ENCODE assay signal across 9 mouse cellular contexts in genomic region chr3:97811651-97812399, GRCm38 (mm10).
A peak's percentile ranks its signal among the peaks of the same experiment; 100 is the strongest.
DNase-seq lines count a peak whose midpoint lies in the region; ATAC-seq and TF ChIP-seq lines count a peak whose summit lies in the region.
"Had no signal": no experiment of that assay in that cellular context is flagged by ENCODE, and none has a peak within 500 bp of the region (broad histone marks: within the 10 kb centered on the region; RNA-seq: fewer than 3 reads in every experiment).

No protein-coding gene starts in this region.

- no peak for TF ChIP-seq POLR2A in ES-Bruce4 (IDR thresholded peaks at IDR 0.05; ENCODE audit: insufficient read depth, low read length)

- H3K27me3 ChIP-seq in ES-Bruce4 (ENCODE audit: control insufficient read depth, insufficient read depth, low read length, poor library complexity, severe bottlenecking): peaks cover 2% of the 10 kb centered on the region
- no peaks in the 10 kb centered on the region for H3K27me3 ChIP-seq in embryonic facial prominence, embryonic 12.5 days
- H3K27me3 ChIP-seq in intestine, embryonic 16.5 days (replicated peaks; ENCODE audit: control insufficient read depth, insufficient read depth, low read length): no peaks in the 10 kb centered on the region
- H3K27me3 ChIP-seq: Patski had no signal

- TF ChIP-seq EP300 in ES-Bruce4 (IDR thresholded peaks at IDR 0.05; ENCODE audit: insufficient read depth, low read depth, low read length): no peak

- DNase-seq in heart, adult 11 months: peak; percentile 96
- DNase-seq in heart, postnatal 25 days (ENCODE audit: low spot score): no peak
- peak; percentile 20 for DNase-seq in right cerebral cortex, postnatal 14 days
- no peak for DNase-seq in ovary, postnatal 14 days (ENCODE audit: low spot score)
- no peak for DNase-seq in spleen, postnatal 14 days (ENCODE audit: low spot score in 2 of 2)

- H3K27ac ChIP-seq in ES-Bruce4 (ENCODE audit: insufficient read depth, low read length): peak overlapping the region; percentile 24; the same call in 1 of the 2 replicates
- H3K27ac ChIP-seq in embryonic facial prominence, embryonic 12.5 days: no peak overlapping the region
- H3K27ac ChIP-seq in intestine, embryonic 16.5 days (ENCODE audit: low read length): no peak overlapping the region

- H3K4me3 ChIP-seq in ES-Bruce4 (ENCODE audit: low read depth, low read length): no peak overlapping the region
- no peak overlapping the region for H3K4me3 ChIP-seq in embryonic facial prominence, embryonic 12.5 days
- H3K4me3 ChIP-seq in intestine, embryonic 16.5 days (ENCODE audit: low read length): no peak overlapping the region

- no peak for TF ChIP-seq CTCF in ES-Bruce4 (IDR thresholded peaks at IDR 0.05; ENCODE audit: low read depth, low read length)

- intact Hi-C loops in heart, postnatal 25 days (cut with DNase I): no loop called here

- no peak for ATAC-seq in embryonic facial prominence, embryonic 12.5 days (ENCODE audit: insufficient number of reproducible peaks, insufficient read depth, low FRiP score, low TSS enrichment)
- peak; percentile 79 for ATAC-seq in intestine, embryonic 16.5 days
- ATAC-seq: Patski had no signal

- no peaks in the 10 kb centered on the region for H3K9me3 ChIP-seq in ES-Bruce4 (replicated peaks; ENCODE audit: control insufficient read depth, insufficient read depth, low read length, poor library complexity, severe bottlenecking)
- H3K9me3 ChIP-seq in embryonic facial prominence, embryonic 12.5 days: no peaks in the 10 kb centered on the region
- no peaks in the 10 kb centered on the region for H3K9me3 ChIP-seq in intestine, embryonic 16.5 days (ENCODE audit: control insufficient read depth, low read length)

- H3K4me2 ChIP-seq in embryonic facial prominence, embryonic 12.5 days (replicated peaks): peak overlapping the region; percentile 5; the same call in 1 of the 2 replicates
- no peak overlapping the region for H3K4me2 ChIP-seq in intestine, embryonic 16.5 days (ENCODE audit: low read depth, low read length)

- H3K4me1 ChIP-seq in ES-Bruce4 (ENCODE audit: control insufficient read depth, insufficient read depth, low read length): peaks cover 3% of the 10 kb centered on the region
- H3K4me1 ChIP-seq in embryonic facial prominence, embryonic 12.5 days: no peaks in the 10 kb centered on the region
- peaks cover 18% of the 10 kb centered on the region for H3K4me1 ChIP-seq in intestine, embryonic 16.5 days (ENCODE audit: control insufficient read depth, insufficient read depth, low read length)

- 27% methylated on average over 7 of the region's 7 CpGs for WGBS in embryonic facial prominence, embryonic 12.5 days
- 20% methylated on average over 7 of the region's 7 CpGs for WGBS in intestine, embryonic 16.5 days

- no peak overlapping the region for H3K9ac ChIP-seq in ES-Bruce4 (ENCODE audit: low read depth, poor library complexity, severe bottlenecking)
- H3K9ac ChIP-seq in embryonic facial prominence, embryonic 12.5 days: no peak overlapping the region
- H3K9ac ChIP-seq in intestine, embryonic 16.5 days (ENCODE audit: low read depth, low read length): no peak overlapping the region

- H3K36me3 ChIP-seq in ES-Bruce4 (ENCODE audit: control insufficient read depth, insufficient read depth, low read length, poor library complexity, severe bottlenecking): no peaks in the 10 kb centered on the region
- H3K36me3 ChIP-seq in embryonic facial prominence, embryonic 12.5 days: no peaks in the 10 kb centered on the region
- H3K36me3 ChIP-seq in intestine, embryonic 16.5 days (ENCODE audit: control insufficient read depth, insufficient read depth, low read length): no peaks in the 10 kb centered on the region

Comparison
In these comparisons a context has a peak if more than half of its experiments do, and no peak if none do; other contexts are left out.
1. DNase-seq: peak in heart, adult 11 months (single experiment) and right cerebral cortex, postnatal 14 days (single experiment); none in heart, postnatal 25 days (single experiment), ovary, postnatal 14 days (single experiment) and spleen, postnatal 14 days (0 of 2).